Mouse (Mus musculus) testis, adult 2 months (tissue): ENCODE data around the gene M1ap. TPM values are rescaled to one million over a fixed set of nuclear protein-coding genes. Genes with fewer than 3 reads are reported as not detected.

Source experiments
- H3K27ac ChIP-seq: fragments of 200-500 bp; 2 replicates; pipeline ENCODE4 v1.5.1; 2012; ENCODE audit warnings: low read depth, low read length; ENCODE audit not compliant: control insufficient read depth, insufficient read depth
- H3K27me3 ChIP-seq: fragments of 200-500 bp; 2 replicates; pipeline ENCODE4 v1.6.1; 2012; ENCODE audit warnings: mild to moderate bottlenecking, low read length, moderate library complexity; ENCODE audit not compliant: control insufficient read depth, insufficient read depth
- H3K36me3 ChIP-seq: fragments of 200-500 bp; 2 replicates; pipeline ENCODE4 v1.6.1; 2012; ENCODE audit warnings: mild to moderate bottlenecking, low read length; ENCODE audit not compliant: control insufficient read depth, insufficient read depth
- H3K4me1 ChIP-seq: fragments of 200-500 bp; 2 replicates; pipeline ENCODE4 v1.6.1; 2012; ENCODE audit warnings: low read length; ENCODE audit not compliant: control insufficient read depth, insufficient read depth
- H3K4me3 ChIP-seq: fragments of 200-500 bp; 2 replicates; pipeline ENCODE4 v1.5.1; 2012; ENCODE audit warnings: low read depth, mild to moderate bottlenecking, low read length, moderate library complexity, mixed read lengths; ENCODE audit not compliant: control insufficient read depth
- CTCF ChIP-seq: fragments of 200-500 bp; IDR thresholded peaks from 2 replicates; pipeline ENCODE4 v1.5.1; 2012; ENCODE audit warnings: low read depth, mild to moderate bottlenecking, inconsistent platforms, low read length, moderate library complexity; ENCODE audit not compliant: control insufficient read depth, insufficient read depth, insufficient replicate concordance
- POLR2A ChIP-seq: fragments of 200-500 bp; IDR thresholded peaks from 2 replicates; pipeline ENCODE4 v1.6.1; 2012; ENCODE audit warnings: low read depth, mild to moderate bottlenecking, inconsistent platforms, low read length, moderate library complexity; ENCODE audit not compliant: control insufficient read depth
- polyA plus RNA-seq: library from polyadenylated mRNA; depleted of rRNA; stranded (reverse); fragments of >200 nt; gene quantifications from 2 replicates; pipeline ENCODE4 v1.2.3, GENCODE M21; 2012

The M1ap gene
- polyA plus RNA-seq, 1 experiment = 141 TPM

DNA sequence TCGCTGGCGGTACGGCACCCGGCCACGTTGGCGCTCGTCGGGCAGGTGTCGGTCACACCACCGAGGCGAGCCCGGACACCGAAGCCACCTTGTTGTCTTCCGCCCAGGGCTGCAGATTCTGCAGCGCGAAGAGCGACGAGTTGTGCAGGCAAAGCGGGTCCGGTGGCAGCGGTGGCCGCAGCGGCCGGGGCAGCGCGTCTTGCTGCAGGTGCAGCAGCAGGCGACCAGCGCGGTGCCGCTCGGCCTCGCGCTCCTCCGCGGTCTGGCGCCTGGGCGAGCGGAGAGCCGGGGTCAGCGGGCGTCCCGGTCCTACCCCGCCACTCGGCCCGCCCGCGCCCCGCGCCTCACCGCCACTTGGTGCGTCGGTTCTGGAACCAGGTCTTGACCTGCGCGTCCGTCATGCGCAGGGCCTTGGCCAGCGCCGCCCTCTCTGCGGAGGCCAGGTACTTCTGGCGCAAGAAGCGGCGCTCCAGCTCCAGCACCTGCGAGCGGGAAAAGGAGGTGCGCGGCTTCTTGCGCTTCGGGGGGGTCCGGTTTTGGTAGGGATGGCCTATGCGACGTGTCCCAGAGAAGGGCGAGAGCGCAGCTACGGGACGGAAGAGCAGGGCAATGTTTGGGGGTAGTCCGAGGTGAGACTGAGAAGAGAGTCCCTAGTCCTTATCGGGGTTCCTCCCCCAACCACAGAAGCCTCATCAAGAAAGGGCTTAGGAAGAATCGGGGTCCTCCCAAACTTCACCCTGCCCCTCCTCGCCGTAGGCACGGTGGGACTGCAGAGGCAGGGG is 122.2 kb downstream of the M1ap start:
- peaks cover 3% of the 10 kb centered on the region; the same call in 1 of the 2 replicates for H3K27me3 ChIP-seq
- H3K4me1 ChIP-seq = peaks cover 12% of the 10 kb centered on the region
- H3K27ac ChIP-seq = no peak overlapping the region
- TF ChIP-seq POLR2A (no peak), CTCF (no peak)
- no peak overlapping the region; the same call in 1 of the 2 replicates for H3K4me3 ChIP-seq
- H3K36me3 ChIP-seq = no peaks in the 10 kb centered on the region

GRCm38 (mm10) chr6:83069488-83070246 is 123.0 kb downstream of the M1ap start:
- TF ChIP-seq CTCF = no peak
- TF ChIP-seq POLR2A = no peak
- no peak overlapping the region for H3K27ac ChIP-seq
- H3K36me3 ChIP-seq = no peaks in the 10 kb centered on the region
- H3K4me1 ChIP-seq = peaks cover 12% of the 10 kb centered on the region
- peaks cover 3% of the 10 kb centered on the region; the same call in 1 of the 2 replicates for H3K27me3 ChIP-seq
- peak overlapping the region; percentile 6; the same call in 1 of the 2 replicates for H3K4me3 ChIP-seq

- no peak for TF ChIP-seq CTCF
- TF ChIP-seq POLR2A = no peak
- peak within 1 kb of the TSS; percentile 9; the same call in 1 of the 2 replicates for H3K4me3 ChIP-seq
- no peaks in the 10 kb centered on the region for H3K36me3 ChIP-seq
- H3K27ac ChIP-seq = no peak within 1 kb of the TSS
- peaks cover 3% of the 10 kb centered on the region; the same call in 1 of the 2 replicates for H3K27me3 ChIP-seq
- H3K4me1 ChIP-seq = peaks cover 12% of the 10 kb centered on the region
Observed at GRCm38 (mm10) chr6:83070247-83070310, 123.4 kb downstream of the M1ap start, which contains the start of gene Tlx2. TSS of gene Tlx2 (minus strand) at chr6:83070293.

DNA sequence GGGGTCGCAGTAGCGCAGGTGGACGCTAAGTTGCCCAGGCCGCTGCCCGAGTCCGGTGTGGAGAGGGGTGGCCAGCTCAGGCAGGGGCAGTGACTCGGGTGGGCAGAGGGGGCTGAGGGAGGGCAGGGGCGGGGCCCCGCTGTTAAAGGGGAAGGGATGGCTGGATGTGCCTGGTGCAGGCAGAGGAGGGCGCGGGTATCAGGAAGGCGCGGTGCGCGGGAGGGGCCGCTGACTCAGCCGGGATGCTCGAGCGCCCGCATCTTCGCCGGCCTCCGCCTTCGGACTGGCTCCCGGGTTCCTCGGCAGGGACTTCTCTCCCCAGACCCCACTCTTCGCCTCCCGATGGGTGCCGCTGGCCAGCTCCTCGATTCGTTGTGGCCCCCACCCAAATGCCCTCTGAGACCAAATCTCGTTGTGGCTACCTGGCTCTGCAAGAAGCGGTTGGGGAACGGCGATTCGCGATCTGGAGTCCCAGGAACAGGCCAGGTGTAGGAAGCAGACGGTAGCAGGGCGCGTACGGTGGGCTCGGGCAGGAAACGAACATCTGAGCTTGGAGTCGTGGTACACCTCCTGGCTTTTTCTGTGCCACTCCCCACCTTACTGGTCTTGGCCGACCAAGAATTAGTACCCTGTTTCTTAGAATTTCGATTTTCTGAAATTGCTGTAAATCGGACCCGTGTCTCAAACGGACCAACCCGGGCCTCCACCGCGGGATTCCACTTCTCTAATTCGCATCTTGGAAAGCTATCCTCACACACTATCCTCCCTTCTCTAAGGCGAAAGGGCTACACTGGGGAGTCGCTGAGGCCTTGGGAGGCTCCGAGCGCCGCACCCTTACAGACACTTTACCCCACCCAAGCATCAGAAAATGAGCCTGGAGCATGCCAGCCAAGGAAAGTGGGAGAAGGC is 123.9 kb downstream of the M1ap start:
- Histone ChIP-seq H3K36me3 (no peaks in the 10 kb centered on the region), H3K4me1 (peaks cover 12% of the 10 kb centered on the region), H3K4me3 (peak overlapping the region; percentile 9; the same call in 1 of the 2 replicates), H3K27me3 (peaks cover 3% of the 10 kb centered on the region; the same call in 1 of the 2 replicates), H3K27ac (no peak overlapping the region)
- TF ChIP-seq CTCF (no peak), POLR2A (no peak)

GRCm38 (mm10) chr6:83071220-83071619 is 124.5 kb downstream of the M1ap start:
- H3K27ac ChIP-seq = no peak overlapping the region
- TF ChIP-seq POLR2A (no peak), CTCF (no peak)
- peaks cover 12% of the 10 kb centered on the region for H3K4me1 ChIP-seq
- H3K4me3 ChIP-seq = no peak overlapping the region
- peaks cover 3% of the 10 kb centered on the region; the same call in 1 of the 2 replicates for H3K27me3 ChIP-seq
- no peaks in the 10 kb centered on the region for H3K36me3 ChIP-seq

DNA sequence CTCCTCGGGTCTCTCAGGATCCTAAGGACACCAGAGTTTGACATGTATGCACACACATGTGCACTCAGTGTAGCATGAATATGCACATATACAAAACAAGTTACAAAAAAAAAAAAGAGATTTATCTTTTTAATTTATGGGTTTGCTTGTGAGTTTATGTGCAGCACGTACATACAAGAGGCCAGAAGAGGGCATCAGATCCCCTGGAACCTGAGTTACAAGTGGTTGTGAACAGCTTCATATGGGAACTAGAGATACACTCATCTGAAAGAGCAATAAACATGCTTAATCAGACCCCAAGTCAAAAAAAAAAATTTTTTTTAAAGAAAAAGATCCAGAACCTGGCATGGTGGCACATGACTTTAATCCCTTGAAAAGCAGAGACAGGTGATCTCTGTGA is 128.3 kb downstream of the M1ap start:
- H3K4me3 ChIP-seq = no peak overlapping the region
- no peak overlapping the region for H3K27ac ChIP-seq
- H3K27me3 ChIP-seq = peaks cover 3% of the 10 kb centered on the region; the same call in 1 of the 2 replicates
- no peaks in the 10 kb centered on the region; the same call in 1 of the 2 replicates for H3K36me3 ChIP-seq
- TF ChIP-seq CTCF (no peak), POLR2A (no peak)
- peaks cover 13% of the 10 kb centered on the region for H3K4me1 ChIP-seq

DNA sequence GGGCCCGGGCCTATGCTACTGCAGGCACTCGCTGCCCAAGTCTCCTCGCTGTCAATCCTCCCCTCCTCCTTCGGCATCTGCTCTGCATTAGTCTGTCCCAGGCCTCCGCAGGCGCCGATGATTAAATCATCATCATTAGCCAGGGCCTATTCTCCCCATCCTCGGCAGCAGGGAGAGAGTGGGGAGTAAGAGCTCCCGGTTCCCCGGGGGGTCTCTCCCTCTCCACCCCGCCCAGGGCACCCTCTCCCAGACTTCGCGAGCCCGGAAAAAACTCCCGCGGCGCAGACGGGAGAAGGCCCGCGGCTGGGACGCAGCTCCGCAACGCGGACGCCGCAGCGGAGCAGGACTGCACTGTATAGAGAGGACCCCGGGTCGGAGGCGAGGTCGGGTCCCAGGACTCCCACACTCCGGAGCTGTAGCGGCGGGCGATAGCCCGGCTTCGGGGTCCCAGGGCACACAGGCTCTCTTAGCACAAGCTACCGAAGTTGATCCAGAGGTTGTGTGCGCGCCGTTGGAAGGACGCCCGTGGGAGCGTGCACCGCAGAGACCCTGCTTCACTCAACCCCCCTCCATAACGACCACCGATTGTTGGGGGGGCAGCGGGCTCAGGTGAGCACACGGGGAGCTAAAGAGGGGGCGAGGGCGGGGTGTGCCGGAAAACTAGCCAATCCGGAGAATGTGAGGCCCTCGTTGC is 131.1 kb downstream of the M1ap start, which contains the start of gene Pcgf1:
Gene Pcgf1 (plus strand): TSS at position 240 of the 694 bp plus-strand sequence.
- Histone ChIP-seq H3K27me3 (no peaks in the 10 kb centered on the region), H3K4me3 (peak within 1 kb of the TSS; percentile 97), H3K36me3 (no peaks in the 10 kb centered on the region; the same call in 1 of the 2 replicates), H3K27ac (peak within 1 kb of the TSS; percentile 99), H3K4me1 (peaks cover 7% of the 10 kb centered on the region)
- TF ChIP-seq POLR2A = peak; percentile 60; the same call in 1 of the 2 replicates
- no peak for TF ChIP-seq CTCF
